Mouse (Mus musculus) liver, postnatal 0 days (tissue): ENCODE measurements around the gene Col6a6.

ENCODE experiments used
- CTCF ChIP-seq: sonication (generic); IDR thresholded peaks from 2 replicates; pipeline ENCODE4 v1.5.1; 2016; ENCODE audit warnings: antibody characterized with exemption, low read depth
- EP300 ChIP-seq: IDR thresholded peaks from 2 replicates; pipeline ENCODE4 v1.6.1; 2016; ENCODE audit warnings: antibody characterized with exemption, low read depth, mild to moderate bottlenecking

GRCm38 (mm10) chr9:105693854-105694253 lies 134.1 kb downstream of the Col6a6 start:
- TF ChIP-seq CTCF (peak; percentile 81), EP300 (no peak)
